Mouse (Mus musculus): ENCODE measurements around the gene Aste1. TPM values are rescaled to one million over a fixed set of nuclear protein-coding genes. Genes with fewer than 3 reads are reported as not detected.
A peak's percentile ranks its signal among the peaks of the same experiment; 100 is the strongest.

The Aste1 gene
- polyA plus RNA-seq, 1 experiment from 2014 or later = 13.9 TPM

DNA sequence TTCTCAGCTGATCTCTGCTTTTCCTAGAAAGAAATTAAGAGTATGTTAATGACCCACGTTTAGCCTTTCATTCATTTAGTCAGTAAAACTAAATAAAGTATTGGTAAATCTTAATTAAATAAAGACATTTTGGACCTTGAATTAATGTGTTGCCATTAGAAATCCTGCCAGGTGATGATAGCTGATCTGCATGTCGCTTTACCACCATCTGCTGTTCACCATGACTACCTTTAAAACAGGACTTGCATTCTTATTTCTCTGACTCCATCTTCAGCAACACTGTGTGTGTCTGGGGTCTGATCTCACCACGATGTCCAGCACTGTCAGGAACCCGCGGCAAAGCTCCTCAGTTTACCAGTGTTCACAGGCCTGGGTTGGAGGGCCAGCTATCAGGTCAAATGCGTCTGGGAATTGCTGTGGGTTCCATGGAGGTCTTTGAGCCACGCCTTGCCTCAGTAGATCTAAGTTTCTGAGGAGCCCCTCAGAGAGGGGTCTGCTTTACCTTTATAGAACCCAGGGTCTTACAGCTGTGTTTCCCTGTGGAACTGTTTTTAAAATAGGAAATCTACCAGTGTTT, 18.1 kb upstream of the Aste1 start:
- Histone ChIP-seq H3K4me1 (replicated peaks; ENCODE audit: control insufficient read depth, insufficient read depth, low read length) (peaks cover 20% of the 10 kb centered on the region), H3K4me2 (ENCODE audit: low read length) (no peak overlapping the region), H3K9me3 (ENCODE audit: control insufficient read depth, low read length) (no peaks in the 10 kb centered on the region), H3K27me3 (replicated peaks; ENCODE audit: control insufficient read depth, insufficient read depth, low read length) (no peaks in the 10 kb centered on the region), H3K9ac (replicated peaks; ENCODE audit: low read depth, low read length) (no peak overlapping the region), H3K36me3 (ENCODE audit: control insufficient read depth, insufficient read depth) (no peaks in the 10 kb centered on the region), H3K27ac (ENCODE audit: low read length) (no peak overlapping the region), H3K4me3 (replicated peaks; ENCODE audit: low read length) (no peak overlapping the region)
- ATAC-seq = no peak
- WGBS = 77% methylated on average over 7 of the region's 7 CpGs

DNA sequence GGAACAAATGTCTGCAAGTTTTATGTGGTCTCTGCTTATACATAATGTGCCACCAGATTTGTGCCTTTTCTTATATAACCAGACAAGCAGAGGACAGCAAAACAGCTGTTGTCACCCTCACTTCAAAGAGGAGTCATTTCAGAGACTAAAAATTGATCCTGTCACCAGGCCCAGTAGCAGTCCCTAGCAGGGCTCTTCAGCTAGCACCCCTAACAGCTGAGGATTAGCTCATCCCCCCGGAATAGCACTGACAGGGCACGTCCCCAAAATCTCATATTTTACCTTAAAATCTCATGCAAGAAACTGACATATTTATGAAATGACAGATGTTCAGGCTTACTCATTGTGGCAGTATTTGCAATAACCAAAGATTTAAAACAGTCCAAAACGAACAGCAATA, 17.6 kb upstream of the Aste1 start:
- Histone ChIP-seq H3K4me3 (replicated peaks; ENCODE audit: low read length) (no peak overlapping the region), H3K9ac (replicated peaks; ENCODE audit: low read depth, low read length) (no peak overlapping the region), H3K9me3 (ENCODE audit: control insufficient read depth, low read length) (no peaks in the 10 kb centered on the region), H3K4me2 (ENCODE audit: low read length) (no peak overlapping the region), H3K36me3 (ENCODE audit: control insufficient read depth, insufficient read depth) (no peaks in the 10 kb centered on the region), H3K4me1 (replicated peaks; ENCODE audit: control insufficient read depth, insufficient read depth, low read length) (peaks cover 20% of the 10 kb centered on the region), H3K27ac (ENCODE audit: low read length) (no peak overlapping the region), H3K27me3 (replicated peaks; ENCODE audit: control insufficient read depth, insufficient read depth, low read length) (no peaks in the 10 kb centered on the region)
- ATAC-seq = no peak
- 57% methylated on average over 3 of the region's 3 CpGs for WGBS

DNA sequence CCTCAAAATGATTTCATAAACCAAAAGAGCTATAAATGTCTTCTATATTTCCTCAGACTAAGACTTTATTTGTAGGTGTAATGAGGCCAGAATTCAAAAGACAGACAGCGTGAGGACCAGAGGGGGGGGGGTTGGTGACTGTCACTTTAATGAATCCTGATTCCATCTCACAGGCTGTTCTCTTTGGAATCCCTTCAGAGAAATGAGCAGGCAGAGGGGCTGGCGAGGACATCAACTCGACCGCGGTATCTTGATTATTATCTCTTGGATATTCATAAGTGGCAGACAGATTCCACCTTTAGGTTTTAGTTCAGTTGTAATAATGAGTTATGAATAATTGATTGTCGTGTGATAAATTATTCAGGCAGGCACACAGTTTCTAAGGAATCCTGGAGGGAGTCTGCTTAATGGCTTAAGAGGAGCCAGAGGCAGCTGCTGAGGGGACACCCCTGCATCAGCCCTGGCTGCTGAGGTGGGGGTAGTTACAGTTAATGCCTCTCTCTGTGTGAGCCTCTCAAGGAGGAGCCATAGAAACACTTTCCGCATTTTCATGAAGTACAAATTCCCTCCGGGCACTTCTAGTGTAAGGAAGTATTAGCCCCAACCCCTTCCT, 15.6 kb upstream of the Aste1 start:
- H3K36me3 ChIP-seq (ENCODE audit: control insufficient read depth, insufficient read depth) = no peaks in the 10 kb centered on the region
- no peaks in the 10 kb centered on the region for H3K27me3 ChIP-seq (replicated peaks; ENCODE audit: control insufficient read depth, insufficient read depth, low read length)
- H3K9me3 ChIP-seq (ENCODE audit: control insufficient read depth, low read length) = no peaks in the 10 kb centered on the region
- no peak overlapping the region for H3K4me3 ChIP-seq (replicated peaks; ENCODE audit: low read length)
- no peak overlapping the region for H3K9ac ChIP-seq (replicated peaks; ENCODE audit: low read depth, low read length)
- 42% methylated on average over 8 of the region's 8 CpGs for WGBS
- H3K27ac ChIP-seq (ENCODE audit: low read length) = no peak overlapping the region
- peaks cover 20% of the 10 kb centered on the region for H3K4me1 ChIP-seq (replicated peaks; ENCODE audit: control insufficient read depth, insufficient read depth, low read length)
- ATAC-seq = peak; percentile 58
- no peak overlapping the region for H3K4me2 ChIP-seq (ENCODE audit: low read length)

DNA sequence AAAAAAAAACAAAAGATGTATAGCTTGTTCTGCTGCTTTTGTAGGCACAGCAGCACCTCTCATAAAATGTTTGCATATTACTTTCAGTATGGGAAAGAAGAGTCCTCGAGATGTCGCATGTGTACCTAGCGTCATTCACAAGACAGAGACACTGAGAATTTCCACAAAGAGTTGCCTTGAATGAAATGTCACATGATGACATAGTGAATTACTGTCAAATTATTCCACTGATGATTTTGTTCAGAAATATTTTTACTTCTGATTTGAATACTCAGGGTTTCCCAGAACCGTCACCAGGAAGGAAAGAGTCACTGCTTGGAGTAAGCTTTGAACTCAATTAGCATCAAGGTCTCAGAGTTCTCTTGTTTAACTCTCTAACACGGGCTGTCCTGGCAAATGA, 7.8 kb upstream of the Aste1 start:
- ATAC-seq = no peak
- Histone ChIP-seq H3K4me1 (replicated peaks; ENCODE audit: control insufficient read depth, insufficient read depth, low read length) (no peaks in the 10 kb centered on the region), H3K27ac (ENCODE audit: low read length) (no peak overlapping the region), H3K4me2 (ENCODE audit: low read length) (no peak overlapping the region), H3K36me3 (ENCODE audit: control insufficient read depth, insufficient read depth) (no peaks in the 10 kb centered on the region), H3K4me3 (replicated peaks; ENCODE audit: low read length) (no peak overlapping the region), H3K27me3 (replicated peaks; ENCODE audit: control insufficient read depth, insufficient read depth, low read length) (0 out of 2 replicates have a peak, but pooled peaks cover 3% of the 10 kb centered on the region), H3K9ac (replicated peaks; ENCODE audit: low read depth, low read length) (no peak overlapping the region), H3K9me3 (ENCODE audit: control insufficient read depth, low read length) (no peaks in the 10 kb centered on the region)
- 81% methylated on average over 5 of the region's 5 CpGs for WGBS

DNA sequence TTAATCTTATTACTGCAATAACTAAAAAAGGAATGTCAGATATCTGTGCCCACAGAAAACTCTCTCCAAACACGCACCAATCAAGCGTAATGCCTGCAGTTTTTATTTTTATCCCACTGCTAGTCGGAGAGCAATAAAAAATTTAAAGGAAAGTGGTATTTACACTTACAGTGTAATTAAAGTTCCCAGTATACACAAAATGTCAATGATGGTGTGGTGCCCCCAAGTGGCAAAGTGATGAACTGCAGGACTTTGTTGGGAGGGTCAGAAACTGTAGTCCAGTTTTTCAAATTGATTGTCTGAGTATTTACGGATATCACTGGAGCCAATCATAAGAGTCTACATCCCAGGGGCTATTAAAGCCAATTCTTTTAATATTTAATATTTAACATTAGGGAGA, 5.9 kb upstream of the Aste1 start:
- no peaks in the 10 kb centered on the region for H3K9me3 ChIP-seq (ENCODE audit: control insufficient read depth, low read length)
- H3K4me1 ChIP-seq (replicated peaks; ENCODE audit: control insufficient read depth, insufficient read depth, low read length) = no peaks in the 10 kb centered on the region
- peak; percentile 52 for ATAC-seq
- 16% methylated on average over 4 of the region's 4 CpGs for WGBS
- no peak overlapping the region for H3K4me2 ChIP-seq (ENCODE audit: low read length)
- no peak overlapping the region for H3K4me3 ChIP-seq (replicated peaks; ENCODE audit: low read length)
- H3K27ac ChIP-seq (ENCODE audit: low read length) = no peak overlapping the region
- H3K9ac ChIP-seq (replicated peaks; ENCODE audit: low read depth, low read length) = no peak overlapping the region
- H3K27me3 ChIP-seq (replicated peaks; ENCODE audit: control insufficient read depth, insufficient read depth, low read length) = 0 out of 2 replicates have a peak, but pooled peaks cover 3% of the 10 kb centered on the region
- H3K36me3 ChIP-seq (ENCODE audit: control insufficient read depth, insufficient read depth) = no peaks in the 10 kb centered on the region

DNA sequence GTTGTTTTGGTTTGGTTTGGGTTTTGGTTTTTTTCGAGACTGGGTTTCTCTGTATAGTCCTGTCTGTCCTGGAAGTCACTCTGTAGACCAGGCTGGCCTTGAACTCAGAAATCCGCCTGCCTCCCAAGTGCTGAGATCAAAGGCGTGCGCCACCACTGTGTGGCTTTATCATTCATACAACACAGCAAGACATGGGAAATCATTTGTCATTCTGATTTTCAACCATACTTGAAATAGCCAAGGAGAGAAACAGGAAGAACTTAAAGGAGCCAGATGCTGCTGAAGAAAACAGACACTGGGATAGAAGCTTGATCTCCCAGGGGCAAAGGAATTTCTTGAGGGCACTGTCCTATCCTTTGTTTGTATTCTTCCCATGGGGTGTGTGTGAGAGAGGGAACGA, 4.6 kb upstream of the Aste1 start:
- Histone ChIP-seq H3K9ac (replicated peaks; ENCODE audit: low read depth, low read length) (no peak overlapping the region), H3K27me3 (replicated peaks; ENCODE audit: control insufficient read depth, insufficient read depth, low read length) (0 out of 2 replicates have a peak, but pooled peaks cover 3% of the 10 kb centered on the region), H3K4me2 (ENCODE audit: low read length) (no peak overlapping the region), H3K9me3 (ENCODE audit: control insufficient read depth, low read length) (no peaks in the 10 kb centered on the region), H3K4me3 (replicated peaks; ENCODE audit: low read length) (no peak overlapping the region), H3K27ac (ENCODE audit: low read length) (no peak overlapping the region), H3K4me1 (replicated peaks; ENCODE audit: control insufficient read depth, insufficient read depth, low read length) (peaks cover 5% of the 10 kb centered on the region), H3K36me3 (ENCODE audit: control insufficient read depth, insufficient read depth) (no peaks in the 10 kb centered on the region)
- no peak for ATAC-seq
- 75% methylated on average over 4 of the region's 5 CpGs for WGBS

DNA sequence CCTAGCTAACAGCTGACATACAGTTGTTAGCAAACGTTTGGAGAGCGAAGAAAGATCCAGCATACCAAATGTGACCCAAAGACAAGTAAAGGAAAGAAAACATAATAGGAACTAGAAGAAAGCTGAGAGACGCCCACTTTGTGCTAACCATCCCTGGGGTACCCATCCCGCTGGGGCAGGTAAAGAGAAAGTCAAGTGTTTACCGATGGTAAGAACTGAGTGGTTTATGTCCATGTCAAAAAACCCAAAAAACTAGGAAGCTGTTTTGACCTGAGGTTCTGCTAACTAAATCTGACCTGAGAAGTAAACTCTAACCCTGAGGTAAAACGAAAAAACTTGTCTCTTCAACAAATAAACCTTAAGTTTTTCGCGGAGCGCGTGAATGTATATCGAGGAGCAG, 472 bp upstream of the Aste1 start:
- peak overlapping the region; percentile 49 for H3K9ac ChIP-seq (replicated peaks; ENCODE audit: low read depth, low read length)
- no peak overlapping the region for H3K27ac ChIP-seq (ENCODE audit: low read length)
- H3K27me3 ChIP-seq (replicated peaks; ENCODE audit: control insufficient read depth, insufficient read depth, low read length) = 0 out of 2 replicates have a peak, but pooled peaks cover 3% of the 10 kb centered on the region
- peak; percentile 19 for ATAC-seq
- H3K9me3 ChIP-seq (ENCODE audit: control insufficient read depth, low read length) = no peaks in the 10 kb centered on the region
- peaks cover 23% of the 10 kb centered on the region for H3K4me1 ChIP-seq (replicated peaks; ENCODE audit: control insufficient read depth, insufficient read depth, low read length)
- peak overlapping the region; percentile 80 for H3K4me3 ChIP-seq (replicated peaks; ENCODE audit: low read length)
- H3K36me3 ChIP-seq (ENCODE audit: control insufficient read depth, insufficient read depth) = 0 out of 2 replicates have a peak, but pooled peaks cover 4% of the 10 kb centered on the region
- peak overlapping the region; percentile 93 for H3K4me2 ChIP-seq (ENCODE audit: low read length)
- WGBS = 13% methylated on average over 11 of the region's 11 CpGs

DNA sequence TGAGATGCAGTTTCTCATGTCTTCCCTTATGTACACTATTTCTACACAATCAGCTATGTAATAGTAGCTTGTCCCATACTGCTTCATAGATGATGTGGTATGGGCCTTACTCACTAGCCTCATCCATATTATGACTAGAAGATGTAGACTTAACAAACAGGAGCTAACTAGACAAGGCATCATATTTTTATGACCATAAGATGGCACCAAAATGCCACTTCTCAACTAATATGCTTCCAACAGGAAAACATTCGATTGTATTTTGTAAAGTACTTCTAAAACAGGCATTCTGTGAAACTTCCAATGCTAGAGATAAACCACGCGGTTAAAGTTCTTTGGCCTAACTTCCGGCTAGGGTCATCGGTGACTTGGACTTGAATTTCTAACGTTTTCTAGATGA, 13.4 kb downstream of the Aste1 start:
- Histone ChIP-seq H3K36me3 (ENCODE audit: control insufficient read depth, insufficient read depth) (peaks cover 10% of the 10 kb centered on the region), H3K9ac (replicated peaks; ENCODE audit: low read depth, low read length) (no peak overlapping the region), H3K27ac (ENCODE audit: low read length) (no peak overlapping the region), H3K9me3 (ENCODE audit: control insufficient read depth, low read length) (no peaks in the 10 kb centered on the region), H3K27me3 (replicated peaks; ENCODE audit: control insufficient read depth, insufficient read depth, low read length) (no peaks in the 10 kb centered on the region), H3K4me3 (replicated peaks; ENCODE audit: low read length) (no peak overlapping the region), H3K4me2 (ENCODE audit: low read length) (no peak overlapping the region), H3K4me1 (replicated peaks; ENCODE audit: control insufficient read depth, insufficient read depth, low read length) (no peaks in the 10 kb centered on the region)
- 95% methylated on average over 6 of the region's 6 CpGs for WGBS
- no peak for ATAC-seq

DNA sequence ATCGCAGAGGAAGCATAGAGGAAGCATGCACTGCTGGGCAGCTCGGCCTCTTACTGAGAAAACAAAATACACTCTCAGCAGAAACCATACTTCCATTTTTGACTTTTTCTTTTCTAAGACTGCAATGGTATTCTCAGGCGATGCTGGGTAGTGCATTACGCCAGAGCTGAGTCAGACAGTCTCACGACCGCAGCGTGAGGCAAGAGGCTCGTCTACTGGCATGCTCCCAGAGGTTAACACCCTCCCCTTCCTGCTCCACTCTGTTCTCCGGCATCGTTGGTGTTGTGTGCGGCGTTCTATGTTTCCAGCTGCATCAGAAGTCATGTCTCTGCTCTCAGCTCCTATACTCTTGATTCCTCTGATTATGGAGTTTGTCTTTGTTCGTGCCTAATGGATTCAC, 63.8 kb downstream of the Aste1 start:
- Histone ChIP-seq H3K27ac (ENCODE audit: low read length) (no peak overlapping the region), H3K27me3 (replicated peaks; ENCODE audit: control insufficient read depth, insufficient read depth, low read length) (no peaks in the 10 kb centered on the region), H3K36me3 (ENCODE audit: control insufficient read depth, insufficient read depth) (peaks cover 16% of the 10 kb centered on the region), H3K4me1 (replicated peaks; ENCODE audit: control insufficient read depth, insufficient read depth, low read length) (no peaks in the 10 kb centered on the region), H3K9ac (replicated peaks; ENCODE audit: low read depth, low read length) (no peak overlapping the region), H3K4me3 (replicated peaks; ENCODE audit: low read length) (no peak overlapping the region), H3K4me2 (ENCODE audit: low read length) (no peak overlapping the region), H3K9me3 (ENCODE audit: control insufficient read depth, low read length) (no peaks in the 10 kb centered on the region)
- 94% methylated on average over 13 of the region's 13 CpGs for WGBS
- no peak for ATAC-seq
